Mouse (Mus musculus) small intestine, adult 2 months (tissue): ENCODE results near the gene Tkt.

ENCODE experiments used
- CTCF ChIP-seq: fragments of 200-500 bp; IDR thresholded peaks from 2 replicates; pipeline ENCODE4 v1.5.1; 2012; ENCODE audit warnings: low read depth, mild to moderate bottlenecking, control low read depth, inconsistent platforms, low read length, moderate library complexity, mixed read lengths; ENCODE audit not compliant: insufficient replicate concordance, insufficient read length; ENCODE audit errors: extremely low read depth
- POLR2A ChIP-seq: fragments of 200-500 bp; IDR thresholded peaks from 2 replicates; pipeline ENCODE4 v1.6.1; 2012; ENCODE audit warnings: low read depth, mild to moderate bottlenecking, control low read depth, inconsistent platforms, low read length, moderate library complexity

DNA sequence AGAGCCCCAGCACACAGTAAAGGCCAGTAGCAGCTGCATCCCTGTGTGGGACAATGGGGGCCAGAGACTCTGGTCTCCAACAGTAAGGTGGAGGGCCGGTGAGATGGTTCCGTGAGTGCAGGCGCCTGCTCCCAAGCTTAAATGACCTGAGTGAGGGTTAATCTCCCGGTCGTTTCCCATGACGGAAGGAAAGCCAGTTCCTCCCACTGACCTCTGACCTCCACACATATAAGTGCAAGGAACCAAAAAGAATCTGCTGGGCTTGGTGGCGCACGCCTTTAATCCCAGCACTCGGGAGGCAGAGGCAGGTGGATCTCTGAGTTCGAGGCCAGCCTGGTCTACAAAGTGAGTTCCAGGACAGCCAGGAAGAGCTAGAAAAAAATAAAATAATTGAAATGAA, 19.8 kb upstream of the Tkt start:
- TF ChIP-seq CTCF (no peak), POLR2A (no peak)
